Mouse (Mus musculus) kidney, postnatal 4 days (tissue): ENCODE data around the gene Cabp4.

Source experiments
- DNase-seq, 2 experiments: peaks; one replicate each; pipeline ENCODE4 v3.0.0; 2021; ENCODE audit warnings: mixed read lengths in 2 of 2

Gene Cabp4

GRCm38 (mm10) chr19:4164100-4164499, 20.3 kb upstream of the Cabp4 start:
- DNase-seq: no peak

DNA sequence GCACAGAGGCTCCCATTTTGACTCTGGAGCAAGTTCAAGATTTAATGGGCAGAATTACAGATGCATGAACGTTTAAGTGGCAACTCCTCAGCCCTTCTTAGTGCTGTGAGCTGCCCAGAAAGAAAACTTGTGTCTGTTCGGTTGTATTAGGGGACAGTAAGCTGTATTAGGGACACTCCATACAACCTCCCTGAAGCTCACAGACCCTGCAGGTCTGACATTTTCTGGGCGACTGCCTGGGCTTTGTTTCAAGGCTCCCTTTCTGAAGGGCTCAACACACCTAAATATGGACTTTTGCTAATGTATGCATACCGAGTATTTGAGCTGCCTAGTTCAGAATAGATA, 19.7 kb upstream of the Cabp4 start:
- DNase-seq: no peak

- peak; percentile 98 for DNase-seq
Measured at GRCm38 (mm10) chr19:4162646-4163542, 19.1 kb upstream of the Cabp4 start, which contains the start of gene Rps6kb2. Gene Rps6kb2 (minus strand): TSS chr19:4163354.

DNA sequence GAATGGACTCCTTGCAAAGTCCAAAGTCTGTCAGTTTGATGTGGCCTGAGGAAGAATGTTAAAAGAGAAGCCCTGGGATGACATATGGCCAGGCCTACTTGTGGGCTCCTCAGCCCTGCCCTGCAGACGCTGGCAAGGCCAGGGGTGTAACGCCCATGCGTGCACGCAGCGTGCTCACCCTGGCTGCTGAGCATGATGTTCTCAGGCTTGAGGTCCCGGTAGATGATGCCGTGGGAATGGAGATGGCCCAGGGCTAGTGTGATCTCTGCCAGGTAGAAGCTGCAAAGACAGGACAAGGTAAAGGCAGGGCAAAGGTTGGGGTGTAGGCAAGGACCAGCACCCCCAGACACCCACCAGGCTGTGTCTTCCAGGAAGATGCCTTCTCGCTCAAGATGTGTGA, 15.2 kb upstream of the Cabp4 start:
- DNase-seq: no peak

DNA sequence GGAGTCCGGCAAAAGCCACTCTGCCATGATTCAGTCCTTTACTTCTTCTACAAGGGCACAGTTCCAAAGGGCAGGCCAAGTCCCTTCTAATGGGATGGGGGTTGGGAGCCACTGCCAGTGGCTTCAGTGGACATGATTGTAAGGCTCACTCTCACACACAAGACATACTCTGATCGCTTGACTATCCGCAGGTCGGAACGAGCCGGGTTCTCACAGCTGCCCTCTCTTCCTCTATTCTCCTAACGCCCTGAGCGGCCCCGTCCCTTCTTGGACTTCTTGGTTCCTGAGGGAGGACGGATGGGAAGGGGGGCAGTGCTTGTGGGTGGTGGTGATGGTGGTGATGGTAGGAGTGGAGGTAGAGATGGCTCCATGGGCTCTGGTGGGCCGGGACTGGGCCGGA, 12.9 kb upstream of the Cabp4 start:
- no peak for DNase-seq

DNA sequence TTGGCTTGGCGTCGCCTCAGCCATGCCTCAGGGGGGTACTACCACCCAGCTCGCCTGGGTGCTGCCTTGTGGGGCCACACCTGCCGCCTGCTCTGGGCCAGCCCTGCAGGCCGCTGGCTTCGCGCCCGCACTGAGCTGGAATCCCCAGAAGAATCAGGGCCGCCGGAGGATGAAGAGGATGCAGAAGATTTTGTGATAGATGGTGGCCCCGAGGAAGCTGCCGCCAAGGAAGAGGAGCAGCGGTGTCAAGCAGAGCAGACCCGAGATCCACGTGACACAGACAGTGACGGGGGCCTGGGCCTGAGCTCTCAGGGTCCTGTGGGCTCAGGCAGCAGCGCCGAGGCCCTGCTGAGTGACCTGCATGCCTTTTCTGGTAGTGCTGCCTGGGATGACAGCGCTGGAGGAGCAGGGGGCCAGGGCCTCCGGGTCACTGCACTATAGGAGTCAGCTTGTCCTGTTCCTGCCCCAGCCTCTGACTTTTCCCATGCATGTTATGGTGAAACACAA, 12.3 kb upstream of the Cabp4 start:
- DNase-seq: no peak

GRCm38 (mm10) chr19:4155223-4156072, 11.6 kb upstream of the Cabp4 start:
- no peak for DNase-seq

GRCm38 (mm10) chr19:4154437-4155222, 10.8 kb upstream of the Cabp4 start:
- DNase-seq: no peak

DNA sequence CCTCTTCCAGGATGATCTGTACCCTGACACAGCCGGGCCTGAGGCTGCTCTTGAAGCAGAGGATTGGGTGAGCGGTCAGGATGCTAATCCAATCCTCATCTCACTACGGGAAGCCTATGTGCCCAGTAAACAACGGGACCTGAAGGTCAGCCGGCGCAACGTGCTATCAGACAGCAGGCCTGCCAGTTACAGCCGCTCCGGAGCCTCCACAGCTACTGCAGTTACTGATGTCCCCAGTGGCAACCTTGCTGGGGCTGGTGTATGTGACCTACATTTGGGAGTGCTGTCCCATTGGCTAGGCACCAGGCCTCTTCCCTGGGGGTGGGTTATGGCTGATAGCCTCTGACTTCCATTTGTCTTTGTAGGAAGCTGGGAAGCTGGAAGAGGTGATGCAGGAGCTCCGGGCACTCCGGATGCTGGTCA, 9.4 kb upstream of the Cabp4 start, which contains the start of gene Ptprcap:
Ptprcap (plus strand) TSS at position 373 of the 423 bp plus-strand sequence.
- DNase-seq: no peak

DNA sequence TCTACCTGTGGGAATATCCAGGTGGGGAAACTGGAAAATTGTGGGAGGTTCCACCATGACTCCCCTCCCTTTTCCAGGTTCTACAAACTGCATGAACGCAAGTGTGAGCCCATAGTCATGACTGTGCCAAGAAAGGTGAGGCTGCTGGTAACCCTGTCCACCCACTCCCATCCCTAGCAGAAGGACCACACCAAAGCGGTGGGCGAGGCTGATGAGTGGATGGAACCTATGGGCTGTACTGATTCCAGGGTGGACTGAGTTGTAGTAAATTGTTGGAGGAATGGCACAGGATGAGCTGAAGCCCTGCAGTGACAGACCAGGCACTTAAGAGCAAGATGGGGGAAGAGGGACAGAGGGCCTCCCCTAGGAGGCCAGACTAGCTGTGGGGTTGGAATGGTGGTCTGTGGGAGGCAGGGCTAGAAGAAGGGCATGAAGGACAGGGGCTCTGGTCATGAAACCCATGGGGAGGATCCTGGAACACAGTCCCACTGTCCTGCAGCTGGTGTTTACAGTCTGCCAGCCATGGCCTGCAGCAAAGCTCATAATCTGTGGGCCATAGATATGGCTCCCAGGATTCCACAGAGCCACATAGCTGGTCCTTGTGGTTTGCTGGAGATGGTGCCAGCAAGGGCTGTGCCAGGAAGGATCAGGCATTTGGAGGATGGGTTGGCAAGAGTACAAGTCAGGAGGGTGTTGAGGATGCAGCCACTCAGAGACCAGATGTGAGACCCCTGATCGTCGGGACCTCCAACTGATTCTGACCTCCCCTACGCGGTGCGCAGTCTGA, 8.8 kb upstream of the Cabp4 start:
- no peak for DNase-seq

GRCm38 (mm10) chr19:4151898-4152297, 8.1 kb upstream of the Cabp4 start:
- no peak for DNase-seq

DNA sequence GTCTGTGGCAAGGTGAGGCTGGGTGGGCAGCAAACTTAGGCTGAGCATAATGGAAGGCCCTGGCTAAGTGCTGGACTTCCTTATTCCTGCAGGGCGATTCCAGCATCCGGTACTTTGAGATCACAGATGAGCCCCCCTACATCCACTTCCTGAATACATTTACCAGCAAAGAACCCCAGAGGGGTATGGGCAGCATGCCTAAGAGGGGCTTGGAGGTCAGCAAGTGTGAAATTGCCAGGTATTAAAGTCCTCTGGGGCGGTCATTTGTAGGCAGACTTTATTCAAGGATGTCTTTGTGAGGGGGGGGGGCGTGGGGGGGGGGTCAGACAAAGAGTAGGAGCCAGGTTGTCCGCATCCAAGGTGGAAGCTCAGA, 7.6 kb upstream of the Cabp4 start:
- no peak for DNase-seq

- DNase-seq: peak in 1 of 2 experiments; percentile 55
Measured at GRCm38 (mm10) chr19:4150567-4151487, 7.0 kb upstream of the Cabp4 start.

GRCm38 (mm10) chr19:4149764-4150461, 6.1 kb upstream of the Cabp4 start:
- no peak for DNase-seq

- no peak for DNase-seq
Measured at GRCm38 (mm10) chr19:4149283-4149682, 5.5 kb upstream of the Cabp4 start.

- DNase-seq: peak; percentile 41 to 58
Measured at GRCm38 (mm10) chr19:4148819-4149218, 5.0 kb upstream of the Cabp4 start.

GRCm38 (mm10) chr19:4148491-4148806, 4.6 kb upstream of the Cabp4 start, which contains the start of gene Coro1b:
Gene Coro1b (plus strand): TSS chr19:4148619.
- DNase-seq: peak; percentile 99

- DNase-seq: no peak
Measured at GRCm38 (mm10) chr19:4147782-4148490, 4.1 kb upstream of the Cabp4 start.

GRCm38 (mm10) chr19:4147022-4147405, 3.2 kb upstream of the Cabp4 start:
- no peak for DNase-seq
